Mouse (Mus musculus) lung, postnatal 0 days (tissue): ENCODE measurements around the gene Npw.

Experiments used
- CTCF ChIP-seq: IDR thresholded peaks from 2 replicates; pipeline ENCODE4 v1.5.1; 2016; ENCODE audit warnings: antibody characterized with exemption, mild to moderate bottlenecking
- EP300 ChIP-seq: IDR thresholded peaks from 2 replicates; pipeline ENCODE4 v1.6.1; 2016; ENCODE audit warnings: antibody characterized with exemption, mild to moderate bottlenecking, control low read depth

GRCm38 (mm10) chr17:24676877-24677276 is 18.6 kb upstream of the Npw start:
- TF ChIP-seq CTCF, result no peak
- no peak for TF ChIP-seq EP300
